Mouse (Mus musculus): ENCODE data around the gene Sycp3. TPM values are rescaled to one million over a fixed set of nuclear protein-coding genes. Genes with fewer than 3 reads are reported as not detected.

Gene Sycp3
- polyA plus RNA-seq, 1 experiment: not detected

DNA sequence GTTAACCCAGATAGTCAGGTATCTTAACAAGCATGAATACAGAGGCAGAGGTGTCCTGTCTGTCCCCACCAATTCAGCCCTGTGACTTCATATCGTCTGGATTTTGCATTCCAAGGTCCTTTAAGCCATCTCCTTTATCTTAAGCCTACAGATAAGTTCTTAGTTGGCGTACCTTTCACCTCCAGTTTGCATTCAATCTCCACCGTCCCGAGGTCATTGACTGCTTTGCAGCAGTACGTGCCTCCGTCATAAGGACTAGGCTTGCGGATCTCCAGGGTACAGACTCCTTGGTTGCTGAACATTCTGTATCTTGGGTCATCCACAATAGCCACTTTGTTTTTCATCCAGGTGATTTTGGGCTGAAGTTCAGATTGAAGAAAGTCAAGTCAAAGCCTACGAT is 63.4 kb downstream of the Sycp3 start:
- no peak for DNase-seq (ENCODE audit: low read depth in 1 of 2, low spot score in 2 of 2)
- 92% methylated on average over 8 of the region's 8 CpGs for WGBS
- no peak overlapping the region for H3K4me3 ChIP-seq (ENCODE audit: extremely low read depth, insufficient read depth, insufficient read length)
- no peaks in the 10 kb centered on the region for H3K36me3 ChIP-seq (ENCODE audit: control insufficient read depth, insufficient read depth, low read length)
- TF ChIP-seq POLR2A (IDR thresholded peaks at IDR 0.05; ENCODE audit: low read depth, low read length): no peak
- TF ChIP-seq CTCF (IDR thresholded peaks at IDR 0.05; ENCODE audit: extremely low read depth, insufficient read depth, insufficient read length, insufficient replicate concordance): no peak
- H3K4me1 ChIP-seq (ENCODE audit: control insufficient read depth, insufficient read depth, insufficient read length): no peaks in the 10 kb centered on the region
- H3K27ac ChIP-seq (ENCODE audit: insufficient read depth, low read length): no peak overlapping the region
- H3K27me3 ChIP-seq (ENCODE audit: control insufficient read depth, insufficient read depth, low read length): no peaks in the 10 kb centered on the region

Other genes starting within 250 kb of the Sycp3 start
- gene Dram1, start 80.5 kb upstream of the Sycp3 start, polyA plus RNA-seq (2012; rRNA removed): 13.1 and 20.7 TPM in 2 replicates
- gene Gnptab, start 80.4 kb upstream of the Sycp3 start, polyA plus RNA-seq (2012; rRNA removed): 6.8 and 8.3 TPM in 2 replicates
- 9.8 and 13.2 TPM in 2 replicates for gene Chpt1, start 44.5 kb downstream of the Sycp3 start, polyA plus RNA-seq (2012; rRNA removed)
- gene Mybpc1, start 145.6 kb downstream of the Sycp3 start, polyA plus RNA-seq (2012; rRNA removed): 0.47 and 1.0 TPM in 2 replicates
- 7.4 and 12.4 TPM in 2 replicates for gene Spic, start 225.4 kb downstream of the Sycp3 start, polyA plus RNA-seq (2012; rRNA removed)

All from spleen, adult 2 months (tissue).